Mouse (Mus musculus) limb, embryonic 13.5 days (tissue): ENCODE data around the gene Ppp1cc. TPM values are rescaled to one million over a fixed set of nuclear protein-coding genes. Genes with fewer than 3 reads are reported as not detected.
A peak's percentile ranks its signal among the peaks of the same experiment; 100 is the strongest.

Source experiments
- ATAC-seq: fragments of 200-750 bp; cut with Nextera tagmentation; 2 replicates; pipeline ENCODE4 v1.8.0; 2017; ENCODE audit warnings: low read depth, moderate number of reproducible peaks, moderate TSS enrichment; ENCODE audit not compliant: low FRiP score
- H3K27ac ChIP-seq: fragments of 300-500 bp; sonication (generic); 2 replicates; pipeline ENCODE4 v1.5.1; 2015; ENCODE audit warnings: inconsistent platforms, mild to moderate bottlenecking, moderate library complexity
- H3K27me3 ChIP-seq: fragments of 300-500 bp; sonication (generic); 2 replicates; pipeline ENCODE4 v1.6.1; 2015; ENCODE audit warnings: mild to moderate bottlenecking, inconsistent platforms
- H3K36me3 ChIP-seq: fragments of 300-500 bp; sonication (generic); 2 replicates; pipeline ENCODE4 v1.6.1; 2015; ENCODE audit warnings: inconsistent platforms, mild to moderate bottlenecking, moderate library complexity
- H3K4me1 ChIP-seq: fragments of 300-500 bp; sonication (generic); 2 replicates; pipeline ENCODE4 v1.6.1; 2015; ENCODE audit warnings: inconsistent platforms
- H3K4me2 ChIP-seq: fragments of 300-500 bp; sonication (generic); replicated peaks from 2 replicates; pipeline ENCODE4 v1.6.1; 2015; ENCODE audit warnings: inconsistent platforms, mild to moderate bottlenecking, moderate library complexity
- H3K4me3 ChIP-seq: fragments of 300-500 bp; sonication (generic); 2 replicates; pipeline ENCODE4 v1.5.1; 2015; ENCODE audit warnings: moderate library complexity, mild to moderate bottlenecking, inconsistent platforms
- H3K9ac ChIP-seq: fragments of 300-500 bp; sonication (generic); 2 replicates; pipeline ENCODE4 v1.6.1; 2015; ENCODE audit warnings: mild to moderate bottlenecking, inconsistent platforms
- H3K9me3 ChIP-seq: fragments of 300-500 bp; sonication (generic); 2 replicates; pipeline ENCODE4 v1.6.1; 2016; ENCODE audit warnings: inconsistent platforms
- WGBS: fragments of 180-500 bp; shearing (Covaris S2); methylation state at CpG from one replicate; pipeline ENCODE4 v1.1.7; 2015; 5-methylcytosine and 5-hydroxymethylcytosine counted together
- polyA plus RNA-seq: library from polyadenylated mRNA; unstranded; fragments of >200 nt; fragmentation: Nextera tagmentation; extraction: Ambion mirVana; gene quantifications from 2 replicates; pipeline ENCODE4 v1.2.1, GENCODE M21; 2015

The Ppp1cc gene
- polyA plus RNA-seq, 1 experiment from 2014 or later, result 235 TPM

- Histone ChIP-seq H3K9me3 (no peaks in the 10 kb centered on the region), H3K9ac (no peak overlapping the region), H3K4me1 (peaks cover 35% of the 10 kb centered on the region), H3K27me3 (no peaks in the 10 kb centered on the region), H3K36me3 (peaks cover 11% of the 10 kb centered on the region), H3K4me2 (no peak overlapping the region), H3K4me3 (no peak overlapping the region), H3K27ac (no peak overlapping the region)
- ATAC-seq, result no peak
- WGBS, result 70% methylated on average over 2 of the region's 2 CpGs
These were observed 1.6 kb upstream of the Ppp1cc start for GRCm38 (mm10) chr5:122156486-122156885.

DNA sequence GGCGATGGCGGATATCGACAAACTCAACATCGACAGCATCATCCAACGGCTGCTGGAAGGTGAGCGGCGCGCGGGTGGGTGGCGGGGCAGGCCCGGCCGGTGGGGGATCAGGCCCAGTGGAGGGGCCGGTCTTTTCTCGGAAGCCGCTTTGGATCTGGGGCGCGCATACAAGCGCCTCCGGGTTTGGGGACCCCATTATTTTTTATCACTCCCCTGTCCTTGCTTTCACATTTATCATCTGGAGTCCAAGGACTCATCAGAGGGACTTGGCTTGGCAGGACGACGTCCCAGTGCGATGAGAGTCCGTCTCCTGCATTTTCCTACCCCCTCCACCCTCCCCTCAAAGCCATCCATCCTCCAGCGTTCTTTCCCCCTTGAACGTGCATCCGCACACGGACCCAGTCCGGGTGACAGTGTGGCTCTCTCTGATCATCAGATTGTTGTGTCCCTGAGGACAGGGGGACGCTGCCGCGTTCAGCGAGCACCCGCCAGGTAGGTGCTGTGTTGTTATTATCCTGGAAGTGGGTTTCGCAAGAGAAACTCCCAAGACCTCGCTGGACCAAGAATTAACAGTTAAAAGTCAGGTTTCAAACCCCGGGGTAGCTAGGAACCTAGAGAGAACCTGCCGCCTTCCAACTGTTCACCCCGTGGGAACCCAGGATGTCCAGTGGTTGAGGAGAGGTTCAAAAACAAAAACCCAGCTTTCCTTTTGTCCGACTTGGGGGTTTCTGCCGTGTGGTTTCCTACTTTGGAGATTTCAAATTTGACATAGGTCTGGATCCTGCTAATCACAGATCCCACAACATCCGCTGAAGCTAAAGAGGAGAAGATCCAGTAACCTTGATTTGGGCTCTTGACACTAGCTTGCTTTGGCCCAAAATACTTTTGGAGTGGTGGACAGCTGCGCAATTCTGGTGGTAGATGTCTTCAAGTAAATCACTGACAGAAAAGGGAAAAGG is 758 bp downstream of the Ppp1cc start:
- WGBS, result 2% methylated on average over 42 of the region's 42 CpGs
- Histone ChIP-seq H3K9ac (peak overlapping the region; percentile 98), H3K4me1 (peaks cover 59% of the 10 kb centered on the region), H3K27me3 (no peaks in the 10 kb centered on the region), H3K4me3 (peak overlapping the region; percentile 95), H3K36me3 (peaks cover 33% of the 10 kb centered on the region), H3K27ac (peak overlapping the region; percentile 78), H3K4me2 (peak overlapping the region; percentile 84), H3K9me3 (no peaks in the 10 kb centered on the region)
- ATAC-seq, result peak; percentile 31

DNA sequence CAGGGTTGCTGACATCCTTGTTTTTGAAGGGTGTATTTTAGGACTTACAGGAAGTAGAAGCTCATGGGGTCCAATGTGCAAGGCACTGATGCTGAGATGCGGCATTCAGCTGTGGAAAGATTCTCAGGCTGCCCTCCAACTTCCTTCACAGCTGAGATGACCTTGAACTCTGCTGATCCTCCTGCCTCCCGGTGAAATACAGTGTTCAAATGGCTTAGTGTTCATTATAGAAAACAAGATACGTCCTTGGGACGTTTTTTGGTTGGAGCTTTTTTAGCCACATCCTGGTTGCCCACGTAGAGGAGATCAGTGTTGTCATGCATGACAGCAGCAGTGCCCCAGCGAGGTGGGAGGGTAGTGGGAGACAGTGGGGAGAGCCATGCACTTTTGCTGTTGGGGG is 5.1 kb downstream of the Ppp1cc start:
- Histone ChIP-seq H3K4me3 (no peak overlapping the region), H3K4me2 (peak overlapping the region; percentile 84; the same call in 1 of the 2 replicates), H3K36me3 (peaks cover 68% of the 10 kb centered on the region), H3K4me1 (peaks cover 79% of the 10 kb centered on the region), H3K9ac (peak overlapping the region; percentile 39; the same call in 1 of the 2 replicates), H3K27ac (no peak overlapping the region), H3K27me3 (no peaks in the 10 kb centered on the region), H3K9me3 (no peaks in the 10 kb centered on the region)
- ATAC-seq, result no peak
- WGBS, result 65% methylated on average over 6 of the region's 6 CpGs

- Histone ChIP-seq H3K27me3 (no peaks in the 10 kb centered on the region), H3K27ac (no peak overlapping the region), H3K9me3 (no peaks in the 10 kb centered on the region), H3K36me3 (peaks cover 76% of the 10 kb centered on the region), H3K4me2 (no peak overlapping the region), H3K4me3 (no peak overlapping the region), H3K4me1 (peaks cover 79% of the 10 kb centered on the region), H3K9ac (0 out of 2 replicates have a peak overlapping the region, but pooled peaks have one; percentile 26)
- ATAC-seq, result no peak
- WGBS, result 57% methylated on average over 3 of the region's 3 CpGs
These were observed 5.9 kb downstream of the Ppp1cc start for GRCm38 (mm10) chr5:122164011-122164410.

DNA sequence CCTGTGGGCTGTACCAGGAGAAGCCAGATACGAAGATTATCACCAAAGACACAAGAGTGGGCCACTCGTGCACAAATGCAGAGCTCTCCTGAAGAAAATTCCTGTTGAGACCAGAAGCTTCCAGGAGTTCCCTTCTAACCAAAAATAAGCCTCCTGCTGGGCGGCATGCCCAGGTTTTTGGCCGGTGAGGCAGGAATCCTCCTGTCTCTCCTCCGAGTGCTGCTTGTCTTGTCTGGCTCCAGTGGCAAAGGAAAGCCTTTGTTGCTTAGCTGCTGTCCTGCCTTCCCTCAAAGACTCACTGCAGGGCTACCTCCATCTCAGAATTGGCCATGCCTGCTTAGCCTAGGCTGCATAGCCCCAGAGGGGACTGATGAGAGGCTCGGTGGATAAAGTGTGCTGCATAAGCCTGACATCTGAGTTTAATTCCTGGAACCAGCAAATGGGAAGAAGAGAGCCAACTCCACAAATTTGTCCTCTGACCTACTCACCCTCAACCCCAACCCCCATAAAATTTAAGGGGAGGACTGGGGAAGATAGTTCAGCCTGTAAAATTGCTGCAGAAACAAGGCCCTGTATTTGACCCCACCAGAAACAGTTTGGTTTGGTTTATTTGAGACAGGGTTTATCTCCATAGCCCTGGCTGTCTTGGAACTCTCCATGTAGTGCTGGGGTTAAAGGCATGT is 7.3 kb downstream of the Ppp1cc start:
- H3K4me2 ChIP-seq, result no peak overlapping the region
- H3K9me3 ChIP-seq, result no peaks in the 10 kb centered on the region
- H3K27me3 ChIP-seq, result no peaks in the 10 kb centered on the region
- 62% methylated on average over 6 of the region's 6 CpGs for WGBS
- H3K27ac ChIP-seq, result no peak overlapping the region; the same call in 1 of the 2 replicates
- peaks cover 67% of the 10 kb centered on the region for H3K4me1 ChIP-seq
- no peak overlapping the region for H3K4me3 ChIP-seq
- ATAC-seq, result no peak; the same call in 1 of the 2 replicates
- H3K36me3 ChIP-seq, result peaks cover 89% of the 10 kb centered on the region
- H3K9ac ChIP-seq, result no peak overlapping the region

DNA sequence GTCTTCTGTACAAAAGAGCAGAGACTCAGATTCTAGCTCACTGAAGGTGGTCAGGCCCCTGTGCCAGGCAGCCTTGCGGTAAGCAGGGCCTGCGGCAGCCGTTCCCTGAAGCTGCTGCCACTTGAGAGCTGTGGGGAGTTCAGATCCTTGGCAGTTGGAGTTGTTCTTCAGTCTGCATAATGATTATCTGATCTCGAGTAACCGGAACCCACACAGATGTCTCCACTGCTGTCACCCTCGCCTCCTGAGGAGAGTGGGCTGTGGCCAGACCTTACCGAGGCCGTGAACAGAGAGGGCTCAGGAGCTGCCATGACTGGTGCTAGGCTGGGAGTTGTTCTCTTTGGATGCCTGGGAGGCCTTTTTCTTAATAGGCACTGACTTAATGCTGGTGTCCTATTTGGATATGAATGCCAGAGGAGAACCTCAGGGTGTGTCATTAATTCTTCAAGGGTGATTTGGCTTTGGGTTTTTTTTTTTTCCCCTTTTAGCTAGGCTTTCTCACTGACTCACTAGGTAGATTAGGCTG is 8.6 kb downstream of the Ppp1cc start:
- Histone ChIP-seq H3K4me3 (no peak overlapping the region), H3K4me2 (no peak overlapping the region), H3K36me3 (peaks cover 89% of the 10 kb centered on the region), H3K4me1 (peaks cover 54% of the 10 kb centered on the region), H3K9ac (no peak overlapping the region), H3K27ac (no peak overlapping the region), H3K27me3 (no peaks in the 10 kb centered on the region), H3K9me3 (no peaks in the 10 kb centered on the region)
- WGBS, result 75% methylated on average over 8 of the region's 8 CpGs
- no peak for ATAC-seq

DNA sequence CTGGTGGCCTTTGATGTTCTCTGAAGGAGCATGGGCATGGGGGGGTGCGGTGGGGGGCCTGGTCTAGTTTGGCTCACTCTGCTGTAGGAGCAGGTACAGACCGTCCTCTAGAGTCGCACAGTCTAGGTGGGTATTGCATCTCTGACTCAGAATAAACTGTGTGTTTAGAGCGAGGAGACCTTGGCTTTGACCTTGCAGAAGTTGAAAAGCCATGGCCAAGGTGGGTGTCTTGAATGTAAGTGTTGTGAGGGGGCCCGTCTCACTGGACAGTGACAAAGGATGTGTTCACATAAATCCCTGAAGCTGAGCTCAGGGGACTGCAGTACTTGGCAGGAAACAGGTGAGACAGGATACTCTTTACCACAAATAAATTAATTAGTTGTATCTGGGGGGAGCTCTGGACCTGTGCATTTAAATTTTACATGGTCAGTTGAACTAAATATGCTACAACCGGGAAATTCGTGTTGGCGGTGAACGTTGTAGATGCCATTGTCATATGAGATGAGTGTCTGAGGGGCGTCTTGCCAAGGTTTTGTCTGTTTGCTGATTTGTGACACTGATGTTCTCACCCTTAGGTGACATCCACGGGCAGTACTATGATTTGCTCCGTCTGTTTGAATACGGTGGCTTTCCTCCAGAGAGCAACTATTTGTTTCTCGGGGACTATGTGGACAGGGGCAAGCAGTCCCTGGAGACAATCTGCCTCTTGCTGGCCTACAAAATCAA is 10.4 kb downstream of the Ppp1cc start:
- WGBS, result 92% methylated on average over 14 of the region's 14 CpGs
- H3K27ac ChIP-seq, result no peak overlapping the region
- H3K36me3 ChIP-seq, result peaks cover 90% of the 10 kb centered on the region
- ATAC-seq, result no peak
- no peak overlapping the region for H3K4me3 ChIP-seq
- peaks cover 35% of the 10 kb centered on the region for H3K4me1 ChIP-seq
- no peaks in the 10 kb centered on the region for H3K27me3 ChIP-seq
- H3K9ac ChIP-seq, result no peak overlapping the region
- H3K4me2 ChIP-seq, result no peak overlapping the region
- H3K9me3 ChIP-seq, result no peaks in the 10 kb centered on the region

DNA sequence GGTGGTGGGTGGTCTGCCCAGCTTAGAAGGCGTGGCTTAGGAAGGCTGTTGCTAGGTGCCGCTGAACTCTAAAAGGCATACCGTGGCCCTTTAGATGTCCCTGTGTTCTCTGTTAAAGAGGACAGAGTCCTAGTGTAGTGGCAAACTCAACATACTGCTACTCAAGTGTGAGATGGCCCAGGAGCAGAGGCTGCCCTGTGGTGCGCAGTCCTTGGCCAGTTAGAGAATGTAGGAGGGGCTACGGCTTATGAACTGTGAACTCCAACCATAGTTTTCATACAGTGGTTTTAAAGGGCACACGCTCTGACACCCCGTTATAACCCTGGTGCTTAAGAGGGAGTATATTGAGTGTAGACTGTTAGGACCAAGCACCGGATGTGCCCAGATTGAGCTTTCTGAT is 13.0 kb downstream of the Ppp1cc start:
- ATAC-seq, result no peak
- peaks cover 84% of the 10 kb centered on the region for H3K36me3 ChIP-seq
- no peaks in the 10 kb centered on the region for H3K27me3 ChIP-seq
- peaks cover 11% of the 10 kb centered on the region for H3K4me1 ChIP-seq
- no peak overlapping the region for H3K4me3 ChIP-seq
- no peak overlapping the region for H3K27ac ChIP-seq
- WGBS, result 96% methylated on average over 8 of the region's 8 CpGs
- no peak overlapping the region for H3K4me2 ChIP-seq
- no peaks in the 10 kb centered on the region for H3K9me3 ChIP-seq
- 0 out of 2 replicates have a peak overlapping the region, but pooled peaks have one; percentile 13 for H3K9ac ChIP-seq

DNA sequence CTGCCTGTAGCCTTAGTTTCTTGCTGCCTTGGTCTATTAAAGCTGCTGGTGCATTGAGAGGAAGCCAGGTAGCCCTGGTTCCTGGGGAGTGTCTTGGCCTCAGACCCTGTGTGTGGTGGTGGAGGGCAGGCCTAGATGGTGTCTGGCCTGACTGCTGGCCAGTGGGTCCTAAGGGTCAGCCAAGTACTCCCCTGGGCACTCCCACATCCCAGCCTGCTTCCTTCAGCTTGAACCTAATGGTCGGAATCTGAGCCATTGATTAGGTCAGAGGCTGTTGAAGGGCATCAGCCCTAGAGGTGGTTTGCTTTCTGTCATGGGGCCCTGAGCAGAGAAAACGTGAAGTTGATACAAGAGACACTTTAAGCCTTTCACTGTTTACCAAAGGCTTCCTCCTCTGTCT is 17.3 kb downstream of the Ppp1cc start:
- WGBS, result 77% methylated on average over 2 of the region's 2 CpGs
- Histone ChIP-seq H3K4me3 (no peak overlapping the region), H3K9me3 (no peaks in the 10 kb centered on the region), H3K4me2 (no peak overlapping the region), H3K36me3 (peaks cover 58% of the 10 kb centered on the region), H3K4me1 (0 out of 2 replicates have a peak, but pooled peaks cover 2% of the 10 kb centered on the region), H3K9ac (no peak overlapping the region), H3K27me3 (no peaks in the 10 kb centered on the region), H3K27ac (no peak overlapping the region)
- ATAC-seq, result no peak

DNA sequence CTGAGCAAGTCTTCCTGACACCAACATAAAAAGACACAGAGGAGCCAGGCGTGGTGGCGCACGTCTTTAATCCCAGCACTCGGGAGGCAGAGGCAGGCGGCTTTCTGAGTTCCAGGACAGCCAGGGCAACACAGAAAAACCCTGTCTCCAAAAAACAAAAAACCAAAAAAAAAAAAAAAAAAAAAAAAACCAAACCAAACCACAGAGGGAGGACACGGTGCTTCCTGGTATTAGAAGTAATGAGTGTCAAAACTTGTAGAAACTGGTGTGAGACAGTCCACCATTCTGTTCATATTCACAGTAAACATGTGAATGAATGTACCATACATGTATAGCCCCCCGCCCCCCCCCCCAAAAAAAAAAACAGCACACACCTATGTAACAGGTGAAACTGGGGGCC is 17.9 kb downstream of the Ppp1cc start:
- Histone ChIP-seq H3K9me3 (no peaks in the 10 kb centered on the region), H3K36me3 (peaks cover 52% of the 10 kb centered on the region)

GRCm38 (mm10) chr5:122176398-122176797 is 18.3 kb downstream of the Ppp1cc start:
- WGBS, result 35% methylated on average over 1 of the region's 1 CpGs
- no peaks in the 10 kb centered on the region for H3K9me3 ChIP-seq
- peak; percentile 71; the same call in 1 of the 2 replicates for ATAC-seq
- H3K36me3 ChIP-seq, result peaks cover 48% of the 10 kb centered on the region
- H3K4me3 ChIP-seq, result no peak overlapping the region
- no peak overlapping the region for H3K27ac ChIP-seq
- no peak overlapping the region for H3K4me2 ChIP-seq
- H3K4me1 ChIP-seq, result 0 out of 2 replicates have a peak, but pooled peaks cover 2% of the 10 kb centered on the region
- H3K27me3 ChIP-seq, result no peaks in the 10 kb centered on the region
- H3K9ac ChIP-seq, result no peak overlapping the region

More for the DNA sequence above, 17.9 kb downstream of the Ppp1cc start:
- Histone ChIP-seq H3K27me3 (no peaks in the 10 kb centered on the region), H3K27ac (no peak overlapping the region), H3K9ac (no peak overlapping the region), H3K4me2 (no peak overlapping the region), H3K4me1 (0 out of 2 replicates have a peak, but pooled peaks cover 2% of the 10 kb centered on the region), H3K4me3 (no peak overlapping the region)
- 92% methylated on average over 7 of the region's 7 CpGs for WGBS
- no peak for ATAC-seq
